9 mouse cellular contexts compared by ENCODE assay signal in genomic region chr11:81860250-81860972, GRCm38 (mm10). TPM values are rescaled to one million over a fixed set of nuclear protein-coding genes. Genes with fewer than 3 reads are reported as not detected.
A peak's percentile ranks its signal among the peaks of the same experiment; 100 is the strongest.
DNase-seq lines count a peak whose midpoint lies in the region; ATAC-seq and TF ChIP-seq lines count a peak whose summit lies in the region.
"Had no signal": no experiment of that assay in that cellular context is flagged by ENCODE, and none has a peak within 500 bp of the region (broad histone marks: within the 10 kb centered on the region; RNA-seq: fewer than 3 reads in every experiment).

TSS of gene 5530401A14Rik (plus strand) at chr11:81860673.

- ATAC-seq in liver, embryonic 11.5 days (replicated peaks; ENCODE audit: low FRiP score) = no peak
- peak; percentile 67 for ATAC-seq in forebrain, embryonic 11.5 days (replicated peaks; ENCODE audit: low FRiP score)

- H3K4me2 ChIP-seq in liver, embryonic 11.5 days = no peak within 1 kb of the TSS
- no peak within 1 kb of the TSS for H3K4me2 ChIP-seq in forebrain, embryonic 11.5 days (ENCODE audit: low read depth, low read length, severe bottlenecking)
- H3K4me2 ChIP-seq: limb, embryonic 13.5 days had no signal

- H3K27ac ChIP-seq in liver, adult 2 months (replicated peaks; ENCODE audit: insufficient read depth, low read depth, low read length) = no peak within 1 kb of the TSS
- no peak within 1 kb of the TSS for H3K27ac ChIP-seq in liver, embryonic 11.5 days (ENCODE audit: low read depth, low read length)
- peak within 1 kb of the TSS; percentile 37; the same call in 1 of the 2 replicates for H3K27ac ChIP-seq in forebrain, embryonic 11.5 days (ENCODE audit: low read depth, low read length)
- H3K27ac ChIP-seq in olfactory bulb, adult 2 months (ENCODE audit: insufficient read depth, low read depth, low read length) = peak within 1 kb of the TSS; percentile 29; the same call in 1 of the 2 replicates
- H3K27ac ChIP-seq: limb, embryonic 13.5 days had no signal

- H3K27me3 ChIP-seq in liver, adult 2 months (ENCODE audit: control insufficient read depth, insufficient read depth, low read length) = no peaks in the 10 kb centered on the region
- H3K27me3 ChIP-seq in liver, embryonic 11.5 days (replicated peaks; ENCODE audit: control insufficient read depth, insufficient read depth, low read length) = no peaks in the 10 kb centered on the region
- H3K27me3 ChIP-seq in forebrain, embryonic 11.5 days (ENCODE audit: control insufficient read depth, insufficient read depth, low read length) = no peaks in the 10 kb centered on the region
- H3K27me3 ChIP-seq: limb, embryonic 13.5 days had no signal

- TF ChIP-seq POLR2A in liver, adult 2 months (IDR thresholded peaks at IDR 0.05; ENCODE audit: extremely low read depth, insufficient read depth, low read length) = no peak
- TF ChIP-seq POLR2A in olfactory bulb, adult 2 months (IDR thresholded peaks at IDR 0.05; ENCODE audit: insufficient read depth, low read depth, low read length) = no peak

- H3K36me3 ChIP-seq in liver, adult 2 months (ENCODE audit: control insufficient read depth, insufficient read depth, low read length) = no peaks in the 10 kb centered on the region
- H3K36me3 ChIP-seq in liver, embryonic 11.5 days (ENCODE audit: control insufficient read depth, insufficient read depth, low read length) = no peaks in the 10 kb centered on the region
- H3K36me3 ChIP-seq in forebrain, embryonic 11.5 days (ENCODE audit: control insufficient read depth, insufficient read depth, low read length) = no peaks in the 10 kb centered on the region; the same call in 1 of the 2 replicates
- H3K36me3 ChIP-seq: limb, embryonic 13.5 days had no signal

- intact Hi-C loops in heart, postnatal 10 days (cut with DNase I) = no loop called here

- no peak within 1 kb of the TSS for H3K9ac ChIP-seq in liver, adult 2 months (ENCODE audit: low read depth, low read length)
- no peak within 1 kb of the TSS for H3K9ac ChIP-seq in liver, embryonic 11.5 days (ENCODE audit: low read depth, low read length)
- no peak within 1 kb of the TSS for H3K9ac ChIP-seq in forebrain, embryonic 11.5 days (ENCODE audit: low read length)
- H3K9ac ChIP-seq: limb, embryonic 13.5 days had no signal

- no peaks in the 10 kb centered on the region for H3K4me1 ChIP-seq in liver, adult 2 months (ENCODE audit: control insufficient read depth, insufficient read depth, low read length)
- no peaks in the 10 kb centered on the region for H3K4me1 ChIP-seq in liver, embryonic 11.5 days (replicated peaks; ENCODE audit: control insufficient read depth, insufficient read depth, low read length)
- peaks cover 10% of the 10 kb centered on the region; the same call in 1 of the 2 replicates for H3K4me1 ChIP-seq in forebrain, embryonic 11.5 days (replicated peaks; ENCODE audit: control insufficient read depth, insufficient read depth, low read length)
- peaks cover 17% of the 10 kb centered on the region for H3K4me1 ChIP-seq in olfactory bulb, adult 2 months (ENCODE audit: control insufficient read depth, insufficient read depth, low read length)

- H3K9me3 ChIP-seq in liver, embryonic 11.5 days (ENCODE audit: control insufficient read depth, low read length) = no peaks in the 10 kb centered on the region
- H3K9me3 ChIP-seq in forebrain, embryonic 11.5 days (ENCODE audit: control insufficient read depth, low read length) = no peaks in the 10 kb centered on the region
- H3K9me3 ChIP-seq: limb, embryonic 13.5 days had no signal

- no peaks in the 10 kb centered on the region for H3K79me2 ChIP-seq in liver, adult 2 months (ENCODE audit: control insufficient read depth, insufficient read depth, low read length)

- WGBS in liver, adult 2 months = 53% methylated on average over 4 of the region's 4 CpGs
- WGBS in liver, embryonic 11.5 days = 51% methylated on average over 4 of the region's 4 CpGs
- WGBS in forebrain, embryonic 11.5 days = 24% methylated on average over 4 of the region's 4 CpGs
- WGBS in olfactory bulb, adult 2 months = 53% methylated on average over 4 of the region's 4 CpGs

- TF ChIP-seq CTCF in liver, adult 2 months (IDR thresholded peaks at IDR 0.05; ENCODE audit: low read depth, low read length) = no peak
- no peak for TF ChIP-seq CTCF in olfactory bulb, adult 2 months (IDR thresholded peaks at IDR 0.05; ENCODE audit: insufficient read depth, low read depth, low read length)

- DNase-seq in liver, adult 2 months (ENCODE audit: extremely low read depth, low read depth, low spot score) = peak; percentile 18
- no peak for DNase-seq in liver, embryonic 11.5 days (ENCODE audit: low spot score)
- peak; percentile 64 for DNase-seq in forebrain, embryonic 11.5 days (ENCODE audit: low spot score)
- peak; percentile 31 to 73 for DNase-seq in layer of hippocampus, postnatal 14 days (ENCODE audit: low spot score in 2 of 2)
- no peak for DNase-seq in adrenal gland, postnatal 4 days (ENCODE audit: low spot score in 2 of 2)
- no peak for DNase-seq in heart, postnatal 10 days
- DNase-seq in adipocyte (ENCODE audit: low spot score) = no peak

- H3K4me3 ChIP-seq in liver, adult 2 months (ENCODE audit: insufficient read depth, low read depth, low read length) = no peak within 1 kb of the TSS
- no peak within 1 kb of the TSS for H3K4me3 ChIP-seq in liver, embryonic 11.5 days (ENCODE audit: low read depth, low read length)
- H3K4me3 ChIP-seq in forebrain, embryonic 11.5 days (ENCODE audit: low read depth, low read length) = no peak within 1 kb of the TSS
- H3K4me3 ChIP-seq in olfactory bulb, adult 2 months (ENCODE audit: insufficient read depth, low read depth, low read length) = no peak within 1 kb of the TSS
- H3K4me3 ChIP-seq: limb, embryonic 13.5 days had no signal

RNA-seq across cellular contexts. Expression of gene 5530401A14Rik, which starts in this region (rescaled TPM):
- not detected in 2 replicates for total RNA-seq in liver, adult 2 months (2014; rRNA removed)
- polyA plus RNA-seq in liver, adult 2 months (2012; rRNA removed) = not detected in 2 replicates
- polyA plus RNA-seq in liver, embryonic 11.5 days (2014; fragmentation: Nextera tagmentation; extraction: Ambion mirVana) = not detected in 2 replicates
- polyA plus RNA-seq in forebrain, embryonic 11.5 days (2014; fragmentation: Nextera tagmentation; extraction: Ambion mirVana) = not detected in 2 replicates
- total RNA-seq in layer of hippocampus, postnatal 14 days (2021) = under 1 TPM; 0.09 to 0.10 TPM
- polyA plus RNA-seq in olfactory bulb, adult 2 months (2012; ENCODE audit: insufficient read depth, insufficient read length, low replicate concordance, missing spikeins) = not detected in 2 replicates
- total RNA-seq in adrenal gland, postnatal 4 days (2021) = under 1 TPM; 0.08 to 0.20 TPM
- total RNA-seq in heart, postnatal 10 days (2021) = under 1 TPM in 1 of 2 experiments, not detected in 1; 0.07 TPM
- polyA plus RNA-seq: limb, embryonic 13.5 days had no signal

Comparison
In these comparisons a context has a peak if more than half of its experiments do, and no peak if none do; other contexts are left out.
1. Peak in DNase-seq in liver, adult 2 months; RNA of the gene not detected or under 1 TPM.
2. Peak in DNase-seq, ATAC-seq and H3K27ac ChIP-seq in forebrain, embryonic 11.5 days; RNA of the gene not detected or under 1 TPM.
3. Peak in DNase-seq in layer of hippocampus, postnatal 14 days; RNA of the gene not detected or under 1 TPM.